Mouse (Mus musculus) left cerebral cortex, postnatal 25 days (tissue): Measurements from ENCODE around the gene Sfxn2. TPM values are rescaled to one million over a fixed set of nuclear protein-coding genes. Genes with fewer than 3 reads are reported as not detected.
"Not testable (repeated sequence)": the region's sequence is repeated elsewhere in the genome, so short reads cannot be mapped to it uniquely, and the experiment has no call there.

Source experiments
- DNase-seq, 2 experiments: peaks; one replicate each; pipeline ENCODE4 v3.0.0; 2022; ENCODE audit warnings: low spot score in 2 of 2, mixed read lengths in 1 of 2
- intact Hi-C: fragments of 180-260 bp; cut with DNase I; formaldehyde crosslinking; loops from one replicate; pipeline ENCODE4 v1.15.1; 2025
- total RNA-seq, 2 experiments: library from RNA; stranded (reverse); gene quantifications; 2 replicates each; pipeline ENCODE4 v1.2.3; 2021

Sfxn2 gene
- total RNA-seq, 2 experiments from 2014 or later: 3.7 to 4.8 TPM

- no peak for DNase-seq
- intact Hi-C loops: no loop called here
These were observed 35.8 kb upstream of the Sfxn2 start for GRCm38 (mm10) chr19:46537357-46537756.

- intact Hi-C loops: no loop called here
- DNase-seq: no peak
These were observed 35.0 kb upstream of the Sfxn2 start for GRCm38 (mm10) chr19:46538213-46538612.

- intact Hi-C loops: no loop called here
- DNase-seq: no peak
These were observed 30.4 kb upstream of the Sfxn2 start for GRCm38 (mm10) chr19:46542750-46543149.

GRCm38 (mm10) chr19:46547565-46547964 is 25.6 kb upstream of the Sfxn2 start:
- intact Hi-C loops: no loop called here

GRCm38 (mm10) chr19:46548110-46548509 is 25.1 kb upstream of the Sfxn2 start:
- intact Hi-C loops: no loop called here
- DNase-seq: no peak

More at GRCm38 (mm10) chr19:46547565-46547964, 25.6 kb upstream of the Sfxn2 start:
- no peak for DNase-seq

- intact Hi-C loops: no loop called here
- no peak for DNase-seq
These were observed 22.8 kb upstream of the Sfxn2 start for GRCm38 (mm10) chr19:46550385-46550784.

GRCm38 (mm10) chr19:46552496-46552895 is 20.7 kb upstream of the Sfxn2 start:
- intact Hi-C loops: no loop called here
- no peak for DNase-seq

GRCm38 (mm10) chr19:46553541-46553955 is 19.6 kb upstream of the Sfxn2 start:
- DNase-seq: no peak
- intact Hi-C loops: no loop called here

GRCm38 (mm10) chr19:46558009-46558408 is 15.2 kb upstream of the Sfxn2 start:
- no peak for DNase-seq
- intact Hi-C loops: no loop called here

GRCm38 (mm10) chr19:46558631-46559030 is 14.5 kb upstream of the Sfxn2 start:
- no peak for DNase-seq
- intact Hi-C loops: no loop called here

GRCm38 (mm10) chr19:46562132-46562531 is 11.0 kb upstream of the Sfxn2 start:
- intact Hi-C loops: no loop called here
- peak; percentile 30 to 43 for DNase-seq

GRCm38 (mm10) chr19:46562581-46563515 is 10.3 kb upstream of the Sfxn2 start:
- no peak for DNase-seq
- intact Hi-C loops: no loop called here

- intact Hi-C loops: no loop called here
- no peak for DNase-seq
These were observed 9.6 kb upstream of the Sfxn2 start for GRCm38 (mm10) chr19:46563603-46564002.

GRCm38 (mm10) chr19:46564043-46564462 is 9.1 kb upstream of the Sfxn2 start:
- intact Hi-C loops: no loop called here
- DNase-seq: no peak

GRCm38 (mm10) chr19:46571211-46571877 is 1.8 kb upstream of the Sfxn2 start:
- intact Hi-C loops, DNase-seq: not testable (repeated sequence)

- intact Hi-C loops: loop anchor here (2.0 kb wide), 1 partner anchor 71 kb away; the partner anchor contains the start of gene Trim8
- DNase-seq: peak; percentile 16 to 32
These were observed 1.3 kb upstream of the Sfxn2 start for GRCm38 (mm10) chr19:46571878-46572244.

- peak in 1 of 2 experiments; percentile 54 for DNase-seq
- intact Hi-C loops: loop anchor here (2.0 kb wide), 1 partner anchor 72 kb away; the partner anchor contains the start of gene Trim8
These were observed 617 bp upstream of the Sfxn2 start for GRCm38 (mm10) chr19:46572548-46572947.

GRCm38 (mm10) chr19:46573990-46574389 is 825 bp downstream of the Sfxn2 start:
- intact Hi-C loops: loop anchor here (2.0 kb wide), 1 partner anchor 73 kb away; the partner anchor contains the start of gene Trim8
- DNase-seq: no peak

- intact Hi-C loops: no loop called here
- no peak for DNase-seq
These were observed 2.0 kb downstream of the Sfxn2 start for GRCm38 (mm10) chr19:46575196-46575595.

GRCm38 (mm10) chr19:46587823-46588508 is 14.8 kb downstream of the Sfxn2 start:
- peak; percentile 87 to 90 for DNase-seq
- intact Hi-C loops: loop anchor here (1.0 to 5.0 kb wide), 2 partner anchors 79 to 152 kb away; no protein-coding TSS in a partner anchor
